21 mouse cellular contexts compared by ENCODE assay signal in the genomic region with DNA sequence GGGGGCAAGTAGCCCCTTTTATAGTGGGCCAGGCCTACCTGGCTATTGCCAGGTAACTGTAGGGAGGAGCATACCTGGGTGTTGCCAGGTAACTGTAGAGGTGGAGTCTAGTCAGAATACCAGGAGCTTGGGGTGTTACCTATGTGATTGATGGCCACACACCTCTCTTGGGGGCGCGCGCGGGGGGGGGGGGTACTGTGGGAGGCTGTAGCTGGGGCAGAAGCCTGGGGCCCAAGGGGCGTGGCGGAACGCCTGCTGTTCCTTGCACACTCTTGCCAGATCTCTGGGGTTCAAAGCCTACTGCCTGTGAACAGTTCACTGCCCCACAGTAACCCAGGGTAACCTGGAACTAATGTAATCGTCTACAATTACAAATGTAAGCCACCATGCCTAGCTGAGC.
DNase-seq lines count a peak whose midpoint lies in the region; ATAC-seq and TF ChIP-seq lines count a peak whose summit lies in the region.
"Had no signal": no experiment of that assay in that cellular context is flagged by ENCODE, and none has a peak within 500 bp of the region (broad histone marks: within the 10 kb centered on the region; RNA-seq: fewer than 3 reads in every experiment).

No protein-coding gene starts in this region.

- no peak for TF ChIP-seq CTCF in lung, embryonic 14.5 days (IDR thresholded peaks at IDR 0.05; ENCODE audit: low read depth)

- no peaks in the 10 kb centered on the region for H3K27me3 ChIP-seq in hindbrain, embryonic 14.5 days (ENCODE audit: control insufficient read depth, insufficient read depth, low read length)
- H3K27me3 ChIP-seq in hindbrain, embryonic 11.5 days (ENCODE audit: control insufficient read depth, insufficient read depth, low read length), result no peaks in the 10 kb centered on the region
- H3K27me3 ChIP-seq in lung, embryonic 14.5 days (ENCODE audit: insufficient read depth, low read length), result no peaks in the 10 kb centered on the region
- H3K27me3 ChIP-seq in embryonic facial prominence, embryonic 14.5 days (replicated peaks; ENCODE audit: control insufficient read depth, insufficient read depth, low read length), result no peaks in the 10 kb centered on the region
- H3K27me3 ChIP-seq in stomach, embryonic 15.5 days (replicated peaks), result no peaks in the 10 kb centered on the region
- H3K27me3 ChIP-seq: embryonic facial prominence, embryonic 13.5 days; limb, embryonic 13.5 days; megakaryocyte, embryonic 14.5 days had no signal

- H3K9me3 ChIP-seq in hindbrain, embryonic 14.5 days (ENCODE audit: control insufficient read depth, low read length), result no peaks in the 10 kb centered on the region
- H3K9me3 ChIP-seq in hindbrain, embryonic 11.5 days (ENCODE audit: control insufficient read depth, low read length), result no peaks in the 10 kb centered on the region
- H3K9me3 ChIP-seq in lung, embryonic 14.5 days (ENCODE audit: low read depth, low read length), result no peaks in the 10 kb centered on the region
- H3K9me3 ChIP-seq in embryonic facial prominence, embryonic 14.5 days (ENCODE audit: control insufficient read depth, low read length), result no peaks in the 10 kb centered on the region
- H3K9me3 ChIP-seq in stomach, embryonic 15.5 days, result no peaks in the 10 kb centered on the region
- H3K9me3 ChIP-seq: embryonic facial prominence, embryonic 13.5 days; limb, embryonic 13.5 days had no signal

- no peak overlapping the region for H3K9ac ChIP-seq in hindbrain, embryonic 14.5 days
- no peak overlapping the region for H3K9ac ChIP-seq in hindbrain, embryonic 11.5 days (ENCODE audit: low read depth, low read length)
- H3K9ac ChIP-seq in lung, embryonic 14.5 days, result no peak overlapping the region
- no peak overlapping the region for H3K9ac ChIP-seq in embryonic facial prominence, embryonic 14.5 days (ENCODE audit: low read depth, low read length)
- no peak overlapping the region for H3K9ac ChIP-seq in stomach, embryonic 15.5 days
- H3K9ac ChIP-seq: embryonic facial prominence, embryonic 13.5 days; limb, embryonic 13.5 days; liver, embryonic 14.5 days had no signal

- WGBS in hindbrain, embryonic 14.5 days, result 61% methylated on average over 7 of the region's 8 CpGs
- 49% methylated on average over 8 of the region's 8 CpGs for WGBS in hindbrain, embryonic 11.5 days
- WGBS in lung, embryonic 14.5 days, result 38% methylated on average over 8 of the region's 8 CpGs
- 39% methylated on average over 3 of the region's 8 CpGs for WGBS in embryonic facial prominence, embryonic 14.5 days
- 42% methylated on average over 8 of the region's 8 CpGs for WGBS in stomach, embryonic 15.5 days

- no peak overlapping the region for H3K4me3 ChIP-seq in hindbrain, embryonic 14.5 days (replicated peaks; ENCODE audit: low read length)
- H3K4me3 ChIP-seq in hindbrain, embryonic 11.5 days (ENCODE audit: low read depth, low read length), result no peak overlapping the region
- H3K4me3 ChIP-seq in lung, embryonic 14.5 days (ENCODE audit: low read depth, low read length), result no peak overlapping the region
- H3K4me3 ChIP-seq in embryonic facial prominence, embryonic 14.5 days (ENCODE audit: low read depth, low read length), result no peak overlapping the region
- H3K4me3 ChIP-seq in stomach, embryonic 15.5 days (replicated peaks), result no peak overlapping the region
- H3K4me3 ChIP-seq: embryonic facial prominence, embryonic 13.5 days; hindbrain, embryonic 10.5 days; left cerebral cortex, adult 2 months; limb, embryonic 13.5 days; megakaryocyte, embryonic 14.5 days had no signal

- no peak overlapping the region for H3K27ac ChIP-seq in hindbrain, embryonic 14.5 days
- no peak overlapping the region for H3K27ac ChIP-seq in hindbrain, embryonic 11.5 days (ENCODE audit: low read depth, low read length)
- no peak overlapping the region for H3K27ac ChIP-seq in lung, embryonic 14.5 days (ENCODE audit: low read depth)
- H3K27ac ChIP-seq in embryonic facial prominence, embryonic 14.5 days (replicated peaks; ENCODE audit: low read depth, low read length), result no peak overlapping the region
- H3K27ac ChIP-seq in stomach, embryonic 15.5 days, result no peak overlapping the region
- H3K27ac ChIP-seq: embryonic facial prominence, embryonic 13.5 days; hindbrain, embryonic 10.5 days; left cerebral cortex, adult 2 months; limb, embryonic 13.5 days; liver, embryonic 14.5 days had no signal

- H3K4me2 ChIP-seq in hindbrain, embryonic 14.5 days (replicated peaks), result no peak overlapping the region
- no peak overlapping the region for H3K4me2 ChIP-seq in hindbrain, embryonic 11.5 days (replicated peaks; ENCODE audit: low read depth, low read length)
- no peak overlapping the region for H3K4me2 ChIP-seq in lung, embryonic 14.5 days
- no peak overlapping the region for H3K4me2 ChIP-seq in embryonic facial prominence, embryonic 14.5 days (ENCODE audit: low read depth, low read length)
- H3K4me2 ChIP-seq in stomach, embryonic 15.5 days, result no peak overlapping the region
- H3K4me2 ChIP-seq: embryonic facial prominence, embryonic 13.5 days had no signal

- no peaks in the 10 kb centered on the region for H3K36me3 ChIP-seq in hindbrain, embryonic 14.5 days (replicated peaks; ENCODE audit: control insufficient read depth, insufficient read depth)
- no peaks in the 10 kb centered on the region for H3K36me3 ChIP-seq in hindbrain, embryonic 11.5 days (ENCODE audit: control insufficient read depth, insufficient read depth, low read length)
- no peaks in the 10 kb centered on the region for H3K36me3 ChIP-seq in lung, embryonic 14.5 days (ENCODE audit: insufficient read depth)
- H3K36me3 ChIP-seq in embryonic facial prominence, embryonic 14.5 days (ENCODE audit: control insufficient read depth, insufficient read depth, low read length), result no peaks in the 10 kb centered on the region
- no peaks in the 10 kb centered on the region for H3K36me3 ChIP-seq in stomach, embryonic 15.5 days
- H3K36me3 ChIP-seq: embryonic facial prominence, embryonic 13.5 days; hindbrain, embryonic 10.5 days; limb, embryonic 13.5 days had no signal

- no peak for DNase-seq in hindbrain, embryonic 14.5 days (ENCODE audit: low spot score)
- no peak for DNase-seq in hindbrain, embryonic 11.5 days (ENCODE audit: low spot score)
- no peak for DNase-seq in lung, embryonic 14.5 days
- DNase-seq in lung, postnatal 36 days, result no peak
- peak; percentile 40 for DNase-seq in embryonic facial prominence, embryonic 14.5 days (ENCODE audit: low spot score)
- no peak for DNase-seq in urinary bladder, adult 2 months (ENCODE audit: low spot score)
- DNase-seq: adrenal gland, postnatal 10 days; cerebellum, adult 9-10 months; kidney, postnatal 25 days; right cerebral cortex, postnatal 25 days; thymus, postnatal 25 days had no signal

- ATAC-seq in hindbrain, embryonic 14.5 days (ENCODE audit: low FRiP score), result peak; percentile 24; the same call in 1 of the 2 replicates
- ATAC-seq in hindbrain, embryonic 11.5 days (ENCODE audit: low FRiP score), result no peak
- peak; percentile 41; the same call in 1 of the 2 replicates for ATAC-seq in lung, embryonic 14.5 days (ENCODE audit: insufficient read depth)
- peak; percentile 79; the same call in 1 of the 2 replicates for ATAC-seq in embryonic facial prominence, embryonic 14.5 days (ENCODE audit: low read depth)
- ATAC-seq in stomach, embryonic 15.5 days (ENCODE audit: insufficient read depth, low FRiP score, low read depth), result peak; percentile 50; the same call in 1 of the 2 replicates
- ATAC-seq: activated CD4-positive, CD25-positive, alpha-beta regulatory T cell, adult 4 months; lung, postnatal 0 days; midbrain, embryonic 16.5 days had no signal

- H3K4me1 ChIP-seq in hindbrain, embryonic 14.5 days (replicated peaks; ENCODE audit: control insufficient read depth, insufficient read depth, low read length), result no peaks in the 10 kb centered on the region
- H3K4me1 ChIP-seq in hindbrain, embryonic 11.5 days (replicated peaks; ENCODE audit: control insufficient read depth, insufficient read depth, low read length), result no peaks in the 10 kb centered on the region
- 0 out of 2 replicates have a peak, but pooled peaks cover 4% of the 10 kb centered on the region for H3K4me1 ChIP-seq in lung, embryonic 14.5 days (ENCODE audit: insufficient read depth)
- H3K4me1 ChIP-seq in embryonic facial prominence, embryonic 14.5 days (ENCODE audit: control insufficient read depth, insufficient read depth, low read length), result no peaks in the 10 kb centered on the region
- no peaks in the 10 kb centered on the region for H3K4me1 ChIP-seq in stomach, embryonic 15.5 days
- H3K4me1 ChIP-seq: megakaryocyte, embryonic 14.5 days had no signal
